In the genomic region with DNA sequence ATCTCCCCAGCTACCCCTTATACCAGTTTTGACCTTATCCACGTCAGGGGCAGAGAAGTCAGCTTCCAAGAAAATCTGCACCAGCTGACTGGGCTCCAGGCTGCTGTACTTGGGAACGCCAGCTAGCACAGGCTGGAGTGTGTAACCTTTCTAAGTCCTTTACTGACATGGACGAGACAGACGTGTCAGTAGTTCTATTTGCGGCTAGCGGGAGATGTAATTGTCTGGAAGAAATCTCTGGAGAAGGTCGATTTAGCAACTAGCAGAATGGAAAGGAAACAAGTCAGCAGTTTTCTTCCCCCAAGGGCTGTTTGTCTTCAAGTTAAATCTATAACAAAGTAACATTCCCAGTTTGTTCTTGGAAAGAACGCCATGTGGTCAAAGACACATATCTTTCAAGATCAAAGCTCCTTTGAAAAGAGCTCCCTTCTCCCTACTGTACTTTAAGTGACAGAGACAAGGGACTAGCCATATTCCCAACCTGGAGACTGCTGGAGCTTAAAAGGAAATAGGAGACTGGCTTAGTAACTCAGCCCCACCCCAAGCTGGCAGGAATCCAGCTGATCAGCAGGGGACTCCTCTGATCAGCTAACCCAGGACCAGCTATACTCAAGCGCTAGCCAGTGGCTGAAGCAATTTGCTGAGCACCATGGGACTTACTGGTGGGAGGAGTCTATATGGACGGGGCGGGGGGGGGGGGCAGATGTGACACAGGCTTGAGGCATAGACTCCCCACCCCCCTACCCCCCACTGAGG, we compare ENCODE assay signal across 9 mouse cellular contexts. TPM values are rescaled to one million over a fixed set of nuclear protein-coding genes. Genes with fewer than 3 reads are reported as not detected.
DNase-seq lines count a peak whose midpoint lies in the region; ATAC-seq and TF ChIP-seq lines count a peak whose summit lies in the region.
"Had no signal": no experiment of that assay in that cellular context is flagged by ENCODE, and none has a peak within 500 bp of the region (broad histone marks: within the 10 kb centered on the region; RNA-seq: fewer than 3 reads in every experiment).

No protein-coding gene starts in this region.

- no peak for TF ChIP-seq CTCF in thymus, adult 2 months (IDR thresholded peaks at IDR 0.05; ENCODE audit: borderline replicate concordance, control insufficient read depth, extremely low read depth, insufficient read depth, low read length, poor library complexity)

- peak; percentile 34 for DNase-seq in ovary, postnatal 36 days (ENCODE audit: low spot score)
- no peak for DNase-seq in ovary, postnatal 10 days (ENCODE audit: low spot score)
- DNase-seq in intestine, embryonic 14.5 days (ENCODE audit: low spot score), result no peak
- DNase-seq in mesoderm, embryonic 11.5 days (ENCODE audit: low read depth, low spot score), result peak; percentile 78
- DNase-seq in urinary bladder, postnatal 25 days (ENCODE audit: low spot score), result no peak
- DNase-seq in ovary, adult 18-20 months (ENCODE audit: low spot score), result no peak
- DNase-seq in thymus, adult 2 months, result no peak

- H3K27me3 ChIP-seq in forebrain, embryonic 12.5 days, result 0 out of 2 replicates have a peak, but pooled peaks cover 4% of the 10 kb centered on the region
- no peaks in the 10 kb centered on the region for H3K27me3 ChIP-seq in intestine, embryonic 14.5 days (replicated peaks; ENCODE audit: control insufficient read depth, insufficient read depth, low read length)
- no peaks in the 10 kb centered on the region for H3K27me3 ChIP-seq in thymus, adult 2 months (ENCODE audit: control insufficient read depth, insufficient read depth, low read length)

- no peak overlapping the region for H3K9ac ChIP-seq in forebrain, embryonic 12.5 days
- no peak overlapping the region for H3K9ac ChIP-seq in intestine, embryonic 14.5 days (ENCODE audit: low read length)

- WGBS in forebrain, embryonic 12.5 days, result 34% methylated on average over 11 of the region's 11 CpGs
- 32% methylated on average over 11 of the region's 11 CpGs for WGBS in intestine, embryonic 14.5 days
- 85% methylated on average over 11 of the region's 11 CpGs for WGBS in thymus, adult 2 months

- H3K36me3 ChIP-seq in forebrain, embryonic 12.5 days (replicated peaks), result no peaks in the 10 kb centered on the region
- no peaks in the 10 kb centered on the region for H3K36me3 ChIP-seq in intestine, embryonic 14.5 days (ENCODE audit: control insufficient read depth, insufficient read depth, low read length)
- H3K36me3 ChIP-seq in thymus, adult 2 months (ENCODE audit: control insufficient read depth, insufficient read depth, low read length), result no peaks in the 10 kb centered on the region

- no peak for TF ChIP-seq POLR2A in thymus, adult 2 months (IDR thresholded peaks at IDR 0.05; ENCODE audit: control insufficient read depth, extremely low read depth, insufficient read depth, low read length, poor library complexity)

- H3K4me3 ChIP-seq in forebrain, embryonic 12.5 days (replicated peaks), result no peak overlapping the region
- H3K4me3 ChIP-seq in intestine, embryonic 14.5 days (ENCODE audit: low read depth, low read length), result no peak overlapping the region
- no peak overlapping the region for H3K4me3 ChIP-seq in thymus, adult 2 months (ENCODE audit: control insufficient read depth, insufficient read depth, low read length)
- H3K4me3 ChIP-seq: megakaryocyte, embryonic 14.5 days had no signal

- H3K27ac ChIP-seq in forebrain, embryonic 12.5 days, result 0 out of 2 replicates have a peak overlapping the region, but pooled peaks have one; percentile 13
- H3K27ac ChIP-seq in intestine, embryonic 14.5 days (ENCODE audit: low read depth), result no peak overlapping the region
- H3K27ac ChIP-seq in thymus, adult 2 months (ENCODE audit: control insufficient read depth, insufficient read depth, low read length), result no peak overlapping the region

- 0 out of 2 replicates have a peak, but pooled peaks have one; percentile 33 for ATAC-seq in forebrain, embryonic 12.5 days (ENCODE audit: low FRiP score)
- ATAC-seq in intestine, embryonic 14.5 days (replicated peaks; ENCODE audit: low FRiP score, low TSS enrichment, low read depth), result 0 out of 2 replicates have a peak, but pooled peaks have one; percentile 33

- no peaks in the 10 kb centered on the region for H3K9me3 ChIP-seq in forebrain, embryonic 12.5 days
- no peaks in the 10 kb centered on the region for H3K9me3 ChIP-seq in intestine, embryonic 14.5 days (ENCODE audit: control insufficient read depth, low read length)
- H3K9me3 ChIP-seq: megakaryocyte, embryonic 14.5 days had no signal

- H3K4me1 ChIP-seq in forebrain, embryonic 12.5 days, result peaks cover 23% of the 10 kb centered on the region
- H3K4me1 ChIP-seq in intestine, embryonic 14.5 days (replicated peaks; ENCODE audit: control insufficient read depth, insufficient read depth, low read length), result peaks cover 23% of the 10 kb centered on the region
- no peaks in the 10 kb centered on the region for H3K4me1 ChIP-seq in thymus, adult 2 months (replicated peaks; ENCODE audit: control insufficient read depth, insufficient read depth, low read length)

- no peak overlapping the region for H3K4me2 ChIP-seq in forebrain, embryonic 12.5 days
- H3K4me2 ChIP-seq in intestine, embryonic 14.5 days (ENCODE audit: low read length), result no peak overlapping the region

RNA-seq across cellular contexts. Expression of a gene that starts 44.8 kb away (rescaled TPM):
- 3.5 and 3.6 TPM in 2 replicates for polyA plus RNA-seq in forebrain, embryonic 12.5 days (2016; fragmentation: Nextera tagmentation; extraction: Ambion mirVana)
- polyA plus RNA-seq in intestine, embryonic 14.5 days (2014; fragmentation: Nextera tagmentation; extraction: Ambion mirVana), result 5.9 and 7.4 TPM in 2 replicates
- 0.47 and 0.49 TPM in 2 replicates for polyA plus RNA-seq in thymus, adult 2 months (2012; rRNA removed)

Comparison
In these comparisons a context has a peak if more than half of its experiments do, and no peak if none do; other contexts are left out.
1. DNase-seq: peak in ovary, postnatal 36 days (single experiment) and mesoderm, embryonic 11.5 days (single experiment); none in ovary, postnatal 10 days (single experiment), intestine, embryonic 14.5 days (single experiment), urinary bladder, postnatal 25 days (single experiment), ovary, adult 18-20 months (single experiment) and thymus, adult 2 months (single experiment).